Mouse (Mus musculus) liver, adult 2 months (tissue): ENCODE results near the gene Ppara.

Source experiments
- CTCF ChIP-seq: fragments of 200-500 bp; IDR thresholded peaks from 2 replicates; pipeline ENCODE4 v1.5.1; 2011; ENCODE audit warnings: low read depth, low read length, control low read depth
- POLR2A ChIP-seq: fragments of 200-500 bp; IDR thresholded peaks from 2 replicates; pipeline ENCODE4 v1.6.1; 2011; ENCODE audit warnings: low read length, control low read depth; ENCODE audit not compliant: insufficient read depth; ENCODE audit errors: extremely low read depth

DNA sequence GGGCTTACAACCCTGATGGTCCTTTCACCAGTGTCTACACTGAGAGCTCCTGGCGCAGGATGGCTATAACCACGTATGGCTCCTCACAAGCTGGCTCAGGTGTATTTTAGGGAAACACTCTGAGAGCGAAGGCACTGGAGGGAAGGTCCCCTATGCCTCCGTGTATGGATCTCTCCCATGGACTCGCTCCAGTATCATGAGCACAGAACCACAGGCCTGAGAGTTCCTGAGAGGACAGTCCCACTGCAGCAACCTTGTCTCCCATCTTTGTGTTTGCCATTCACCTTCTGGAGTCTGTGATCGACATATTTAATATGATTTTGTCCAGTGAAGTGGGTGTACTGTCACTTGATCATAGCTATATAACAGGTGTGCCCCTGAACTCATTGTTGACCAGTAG is 45.3 kb upstream of the Ppara start:
- TF ChIP-seq CTCF (no peak), POLR2A (no peak)
